Mouse (Mus musculus) hindlimb bud, embryonic 11.5 days (tissue): ENCODE data around the gene Fam149b.
"Not testable (repeated sequence)": the region's sequence is repeated elsewhere in the genome, so short reads cannot be mapped to it uniquely, and the experiment has no call there.

ENCODE experiments used
- DNase-seq: peaks from one replicate; pipeline ENCODE4 v3.0.0-alpha.2; 2012; ENCODE audit warnings: low read depth, low spot score; ENCODE audit errors: extremely low spot score

Gene Fam149b

GRCm38 (mm10) chr14:20347991-20348541 is at the start of gene Fam149b, which contains the start of gene Ecd:
Gene Fam149b, plus strand, starts transcription at chr14:20348162.
Gene Ecd, minus strand, starts transcription at chr14:20348121.
- DNase-seq, result peak; percentile 97

GRCm38 (mm10) chr14:20305085-20305484 is 42.9 kb upstream of the Fam149b start:
- DNase-seq, result not testable (repeated sequence)

- DNase-seq, result no peak
These were observed 32.8 kb upstream of the Fam149b start for GRCm38 (mm10) chr14:20315137-20315536.

- DNase-seq, result no peak
These were observed 28.5 kb upstream of the Fam149b start for GRCm38 (mm10) chr14:20319420-20319819.

GRCm38 (mm10) chr14:20324196-20324595 is 23.8 kb upstream of the Fam149b start:
- no peak for DNase-seq

GRCm38 (mm10) chr14:20328474-20328873 is 19.5 kb upstream of the Fam149b start:
- no peak for DNase-seq

- DNase-seq, result no peak
These were observed 16.6 kb upstream of the Fam149b start for GRCm38 (mm10) chr14:20331316-20331715.

GRCm38 (mm10) chr14:20339415-20339814 is 8.5 kb upstream of the Fam149b start:
- DNase-seq, result no peak

- no peak for DNase-seq
These were observed 7.8 kb upstream of the Fam149b start for GRCm38 (mm10) chr14:20340149-20340548.

GRCm38 (mm10) chr14:20340866-20341265 is 7.1 kb upstream of the Fam149b start:
- no peak for DNase-seq

GRCm38 (mm10) chr14:20345885-20346284 is 2.1 kb upstream of the Fam149b start:
- DNase-seq, result no peak

GRCm38 (mm10) chr14:20347441-20347990 is 446 bp upstream of the Fam149b start:
- no peak for DNase-seq

- no peak for DNase-seq
These were observed 15.3 kb downstream of the Fam149b start for GRCm38 (mm10) chr14:20363230-20363629.

GRCm38 (mm10) chr14:20368271-20368670 is 20.3 kb downstream of the Fam149b start:
- no peak for DNase-seq

GRCm38 (mm10) chr14:20370798-20371197 is 22.8 kb downstream of the Fam149b start:
- no peak for DNase-seq

GRCm38 (mm10) chr14:20371854-20372253 is 23.9 kb downstream of the Fam149b start:
- no peak for DNase-seq

- DNase-seq, result no peak
These were observed 29.2 kb downstream of the Fam149b start for GRCm38 (mm10) chr14:20377112-20377521.

GRCm38 (mm10) chr14:20378313-20379061 is 30.5 kb downstream of the Fam149b start:
- no peak for DNase-seq

- DNase-seq, result no peak
These were observed 31.2 kb downstream of the Fam149b start for GRCm38 (mm10) chr14:20379087-20379640.

GRCm38 (mm10) chr14:20379753-20380430 is 31.9 kb downstream of the Fam149b start:
- no peak for DNase-seq

GRCm38 (mm10) chr14:20388441-20389129 is 40.6 kb downstream of the Fam149b start, which contains the start of gene Dnajc9:
Gene Dnajc9, minus strand, starts transcription at chr14:20388910.
- peak; percentile 56 for DNase-seq
